Mouse (Mus musculus): ENCODE measurements at regions not wholly inside any gene's neighbourhood (a gene's known extent, or its start where the extent isn't known, plus 50 kb on each side); places are given as distances from the start of the nearest gene placed in this dataset.

- in situ Hi-C loops (cut with MboI, MseI), result no loop called here
These were observed 226.2 kb downstream of the Sp3 start for GRCm38 (mm10) chr2:72753788-72754713.

DNA sequence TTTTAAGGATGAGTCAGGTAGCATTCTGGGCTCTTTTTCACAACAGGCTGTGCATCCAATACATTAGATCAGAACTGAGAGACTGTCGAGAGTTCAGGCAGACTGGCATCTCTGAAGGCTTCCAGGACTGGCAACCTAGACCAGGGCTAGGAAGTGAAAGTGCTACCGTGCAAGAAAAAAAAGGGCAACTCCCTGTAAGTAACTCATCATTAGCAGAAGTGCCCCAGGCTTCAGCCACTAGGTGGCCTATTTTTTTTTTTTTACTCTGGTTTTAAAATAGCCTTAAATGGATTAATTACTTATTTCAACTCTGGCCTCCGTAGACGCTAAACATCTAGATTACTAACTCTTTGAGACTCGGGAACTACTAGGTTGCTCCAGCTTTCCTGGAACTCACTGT lies 216.8 kb downstream of the Sp3 start:
- in situ Hi-C loops (cut with MboI, MseI), result no loop called here

DNA sequence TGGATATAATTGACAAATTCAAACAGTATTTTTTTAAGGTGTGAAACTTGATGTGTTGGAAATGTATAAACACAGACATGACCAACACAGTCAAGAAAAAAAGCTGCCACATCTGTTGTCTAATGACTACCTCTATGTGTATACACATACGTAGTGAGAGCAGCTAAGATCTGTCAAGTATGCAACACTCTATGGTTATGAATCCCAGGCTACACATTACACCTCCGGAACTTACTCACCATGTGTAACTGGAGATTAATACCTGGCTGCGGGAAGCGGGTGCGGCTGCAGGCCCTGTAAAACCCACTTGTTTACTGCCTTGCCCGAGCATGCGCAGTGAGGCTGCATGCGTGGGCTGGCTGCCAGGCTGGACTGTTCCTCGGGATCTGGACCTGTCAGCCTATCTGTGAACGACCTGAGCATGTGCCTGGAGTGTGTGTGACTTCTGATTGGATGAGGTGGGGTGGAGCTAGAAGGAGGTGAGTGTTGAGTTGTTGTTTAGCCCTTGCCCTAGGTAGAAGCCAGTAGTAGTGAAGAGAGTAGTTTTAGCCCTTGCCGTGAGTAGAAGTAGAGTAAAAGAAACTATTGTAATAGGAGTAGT lies 211.1 kb downstream of the Sp3 start:
- in situ Hi-C loops (cut with MboI, MseI), result no loop called here

- in situ Hi-C loops (cut with MboI, MseI), result no loop called here
These were observed 206.8 kb downstream of the Sp3 start for GRCm38 (mm10) chr2:72773401-72773800.

DNA sequence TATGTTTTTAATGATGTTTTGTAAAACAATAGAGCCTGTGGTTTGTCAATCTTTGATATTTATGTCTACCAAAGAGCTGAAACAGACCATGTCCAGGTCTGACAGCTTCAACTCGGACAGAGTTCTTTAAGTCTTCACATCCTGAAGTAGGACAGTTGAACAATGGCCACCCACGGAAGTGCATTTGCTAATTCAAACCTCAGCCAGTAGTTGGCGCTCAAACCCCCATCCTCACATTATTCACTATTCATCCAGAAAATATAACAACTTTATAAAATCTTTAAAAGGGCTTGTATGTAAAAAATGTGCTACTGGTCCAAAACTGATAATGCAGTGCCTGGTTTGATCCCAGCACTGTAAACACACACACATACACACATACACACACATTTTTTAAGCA lies 202.9 kb downstream of the Sp3 start:
- in situ Hi-C loops (cut with MboI, MseI), result no loop called here

DNA sequence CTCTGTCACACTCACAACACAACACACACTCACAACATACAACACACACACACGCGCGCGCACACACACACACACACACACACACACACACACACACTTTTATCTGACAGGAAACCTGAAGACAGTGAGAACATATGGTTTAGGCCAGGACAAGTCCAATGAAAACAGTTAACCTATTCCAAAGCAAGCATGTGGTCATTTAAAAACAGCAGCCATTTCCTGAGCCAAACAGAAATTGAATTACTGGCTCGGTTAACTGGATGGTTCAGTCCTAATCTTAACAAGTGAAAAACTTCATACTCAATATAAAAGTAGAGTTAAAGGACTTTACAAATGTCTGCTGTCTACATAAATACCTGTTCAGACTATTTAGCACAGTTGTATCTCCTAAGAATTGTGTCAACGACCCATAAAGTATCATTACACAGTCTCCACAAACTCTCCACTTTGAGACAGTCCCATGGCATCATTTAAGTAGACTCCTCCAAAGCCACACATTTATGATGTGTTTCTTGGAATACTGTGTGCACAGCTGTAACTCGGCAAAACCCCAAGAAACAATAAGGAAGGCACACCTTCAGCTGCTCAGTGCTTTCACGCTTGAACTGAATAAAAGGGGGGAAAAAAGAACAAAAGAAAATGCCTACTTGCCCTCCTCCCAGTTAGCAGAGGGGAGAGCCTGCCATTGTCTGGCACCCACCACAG lies 202.3 kb downstream of the Sp3 start:
- in situ Hi-C loops (cut with MboI, MseI), result no loop called here

DNA sequence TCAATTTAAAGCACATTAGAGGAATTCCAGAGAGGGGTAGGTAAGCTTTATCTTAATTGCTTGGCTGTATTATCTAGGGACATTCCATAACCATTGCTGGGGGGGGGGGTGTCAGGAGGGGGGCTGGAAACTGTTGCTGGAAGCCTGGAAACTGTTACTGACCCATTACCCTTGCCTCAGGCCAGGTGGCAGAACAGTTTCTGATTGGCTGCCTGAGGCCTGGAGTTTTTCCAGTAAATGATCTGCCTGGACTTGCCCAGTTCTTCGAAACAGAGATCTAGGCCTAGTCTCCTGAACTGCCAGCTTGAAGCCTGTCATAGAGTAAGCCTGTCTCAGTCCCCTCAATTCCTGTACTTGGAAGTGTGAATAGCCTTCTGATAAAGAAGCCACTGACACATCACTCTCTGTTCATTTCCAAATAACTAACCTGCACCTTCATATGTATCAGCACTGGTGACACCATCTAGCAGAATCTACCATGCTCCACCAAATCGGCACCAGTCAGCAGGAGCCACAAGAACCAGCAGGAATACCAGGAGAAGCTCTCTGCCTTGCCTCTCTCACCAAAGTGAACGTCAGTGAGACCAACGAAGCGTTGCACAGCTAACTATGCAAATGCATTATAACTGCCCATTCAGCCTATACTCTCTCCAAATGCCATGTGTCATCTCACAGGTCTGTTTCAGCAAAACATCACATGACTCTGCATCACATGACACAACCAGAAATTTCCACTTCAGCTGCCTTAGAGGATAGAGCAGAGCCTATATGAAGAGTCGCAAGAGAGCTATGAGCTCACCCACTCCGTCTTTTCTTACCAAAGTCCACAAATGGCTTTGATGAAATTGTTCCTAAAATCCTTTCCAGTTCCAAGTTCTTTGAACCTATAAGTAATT lies 200.7 kb downstream of the Sp3 start:
- in situ Hi-C loops (cut with MboI, MseI), result no loop called here

DNA sequence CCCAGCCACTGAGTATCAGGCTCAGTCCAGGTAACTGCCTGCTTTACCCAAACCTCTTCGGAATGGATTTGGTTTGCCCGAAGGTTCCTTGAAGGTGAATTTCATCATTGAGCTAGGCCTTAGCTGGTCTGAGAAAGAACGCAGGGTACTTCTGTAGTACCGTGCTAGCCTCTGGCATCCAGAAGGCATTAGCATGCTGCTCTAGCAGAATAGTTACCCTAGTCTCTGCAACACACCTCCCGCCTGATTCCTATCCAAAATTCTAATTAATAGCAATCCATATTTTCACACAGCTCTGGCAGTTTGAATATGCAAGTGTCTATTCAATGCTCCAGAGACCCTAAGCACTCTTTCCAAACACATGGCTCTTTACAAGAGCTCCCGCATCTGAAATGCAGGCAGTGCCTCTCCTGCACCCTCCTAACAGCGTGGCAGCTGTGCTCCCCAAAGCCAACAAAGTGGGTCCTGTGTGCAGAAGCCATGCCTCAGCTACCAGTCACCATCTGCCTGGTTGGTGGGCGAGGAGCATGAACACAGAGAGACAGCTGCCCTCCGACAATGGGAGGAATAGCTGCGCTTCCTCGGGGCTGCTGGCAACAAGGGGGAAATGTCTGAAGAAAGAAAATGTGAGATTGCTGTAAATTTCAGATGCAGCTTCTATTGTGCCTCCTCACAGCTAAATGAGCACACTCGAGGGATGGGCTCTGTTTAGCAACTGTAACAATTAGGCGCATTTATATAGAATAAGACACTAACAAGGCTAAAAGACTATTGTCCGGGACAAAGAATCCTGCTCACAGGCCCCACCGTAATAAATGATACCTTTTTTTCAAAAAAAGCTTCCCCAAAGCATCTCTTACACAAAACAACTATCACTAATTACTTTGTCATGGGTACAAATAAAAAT lies 198.6 kb downstream of the Sp3 start:
- in situ Hi-C loops (cut with MboI, MseI), result no loop called here

DNA sequence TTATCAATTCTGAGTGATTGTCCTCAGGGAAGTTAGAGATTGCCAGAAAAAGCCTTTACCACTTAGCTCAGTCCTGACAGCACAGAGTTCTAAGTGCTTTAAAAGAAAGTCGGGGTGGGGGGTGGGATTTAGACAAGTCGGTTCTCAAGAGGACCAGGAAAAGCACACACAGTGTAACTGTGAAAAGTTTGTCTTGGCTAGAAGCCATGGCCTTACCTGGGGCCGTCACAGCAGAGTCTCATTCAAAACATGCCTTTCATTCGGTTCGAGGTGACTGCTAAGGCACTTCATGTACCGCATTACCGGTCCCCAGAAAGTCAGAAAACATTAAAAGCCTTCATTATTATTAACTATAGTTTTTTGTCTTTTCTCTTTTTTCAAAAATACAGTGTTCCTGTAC lies 197.9 kb downstream of the Sp3 start:
- in situ Hi-C loops (cut with MboI, MseI), result no loop called here

DNA sequence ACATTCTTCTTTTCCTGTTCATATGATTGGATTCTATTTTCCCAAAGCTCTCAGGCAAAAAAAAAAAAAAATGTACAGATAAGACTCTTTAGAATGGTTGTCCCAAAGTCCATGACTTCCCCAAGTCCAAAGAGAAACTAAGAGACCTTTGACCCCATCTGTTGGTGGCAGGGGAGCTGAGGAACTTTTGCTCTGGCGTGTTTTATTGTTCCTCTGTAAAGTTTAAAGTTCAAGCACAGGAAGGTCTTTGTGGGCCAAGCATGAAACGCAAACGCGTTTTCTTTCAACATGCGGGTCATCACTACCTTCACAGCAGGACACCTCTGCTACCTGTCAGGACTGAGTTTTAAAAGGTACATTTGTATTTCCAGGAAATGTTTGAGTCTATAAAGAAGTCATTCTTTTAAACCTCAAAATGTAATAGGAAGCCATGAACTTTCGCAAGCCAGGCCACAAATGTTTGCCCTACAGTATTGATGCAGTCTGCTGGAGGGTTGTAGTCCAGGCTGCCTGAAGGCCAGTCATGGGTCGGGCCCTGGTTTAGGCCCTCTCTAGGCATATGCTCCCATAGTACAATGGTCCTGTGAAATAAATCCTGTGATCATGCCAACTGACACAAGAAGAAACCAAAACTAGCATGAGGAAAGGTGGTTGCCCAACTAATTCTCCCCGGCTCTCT lies 194.7 kb downstream of the Sp3 start:
- in situ Hi-C loops (cut with MboI, MseI), result no loop called here

DNA sequence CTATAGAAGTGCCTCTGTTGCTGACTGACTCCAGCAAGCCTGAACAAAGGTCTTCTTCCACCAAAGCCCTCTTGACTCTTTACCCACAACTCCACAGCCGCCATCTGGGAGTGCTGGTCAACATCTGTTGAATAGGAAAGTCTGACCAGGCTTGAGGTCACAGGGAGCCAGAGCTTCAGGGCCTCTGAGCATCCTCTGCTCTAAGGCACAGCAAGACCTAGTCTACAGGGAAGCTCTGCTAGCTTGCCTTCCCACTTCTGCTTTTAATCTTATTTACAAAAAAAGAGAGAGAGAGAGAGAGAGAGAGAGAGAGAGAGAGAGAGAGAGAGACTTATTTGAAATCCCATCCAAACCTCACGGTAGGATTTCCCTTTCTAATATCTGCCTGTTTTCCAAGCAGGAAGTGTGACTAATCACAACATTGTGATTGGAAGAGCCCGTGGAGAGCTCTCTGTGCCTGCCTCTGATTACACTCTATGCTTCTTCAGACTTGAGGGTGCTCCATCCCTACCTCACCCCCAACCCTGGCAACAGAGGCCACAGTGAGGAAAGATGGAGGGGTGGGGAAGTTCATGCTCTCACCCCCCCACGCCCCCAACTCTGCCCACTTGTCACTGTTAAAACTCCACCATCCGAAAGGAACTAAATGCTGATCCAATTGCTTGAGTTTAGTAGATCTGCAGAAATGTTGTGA lies 194.1 kb downstream of the Sp3 start:
- in situ Hi-C loops (cut with MboI, MseI), result no loop called here

DNA sequence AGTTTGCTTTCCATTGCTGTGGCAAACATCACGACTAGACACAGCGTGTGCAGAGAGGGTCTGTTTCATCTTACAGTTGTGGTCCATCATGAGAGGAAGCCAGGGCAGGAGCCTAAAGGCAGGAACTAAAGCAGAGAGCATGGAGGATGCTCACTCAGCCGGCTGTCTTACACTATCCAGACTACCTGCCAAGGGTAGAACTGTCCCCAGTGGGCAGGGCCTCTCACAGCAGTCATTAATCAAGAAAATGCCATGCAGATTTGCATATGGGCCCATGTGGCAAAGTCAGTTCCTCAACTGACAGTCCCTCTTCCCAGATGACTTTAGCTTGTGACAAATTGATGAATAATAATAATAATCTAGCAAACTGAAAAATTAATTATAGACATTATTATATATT lies 192.6 kb downstream of the Sp3 start:
- in situ Hi-C loops (cut with MboI, MseI), result no loop called here

- in situ Hi-C loops (cut with MboI, MseI), result no loop called here
These were observed 188.8 kb downstream of the Sp3 start for GRCm38 (mm10) chr2:72791496-72791895.

DNA sequence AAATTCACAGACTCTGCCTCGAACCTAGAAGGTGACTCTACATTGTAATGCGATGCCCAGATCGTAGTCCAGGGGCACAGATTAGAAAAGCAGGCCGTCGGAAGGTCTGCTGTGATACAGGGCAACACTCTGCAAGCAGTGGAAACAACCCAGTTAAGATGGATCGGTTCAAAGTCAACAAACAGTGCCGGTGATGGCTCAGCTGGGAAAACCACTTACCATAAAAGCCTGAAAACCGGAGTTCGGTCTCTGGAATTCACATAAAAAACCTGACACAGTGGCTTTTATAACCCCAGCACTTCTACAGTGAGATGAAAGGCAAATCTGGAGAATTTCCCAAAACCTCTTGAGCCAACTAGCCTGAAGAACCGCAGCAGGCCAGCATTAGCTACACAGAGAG lies 186.8 kb downstream of the Sp3 start:
- in situ Hi-C loops (cut with MboI, MseI), result no loop called here

DNA sequence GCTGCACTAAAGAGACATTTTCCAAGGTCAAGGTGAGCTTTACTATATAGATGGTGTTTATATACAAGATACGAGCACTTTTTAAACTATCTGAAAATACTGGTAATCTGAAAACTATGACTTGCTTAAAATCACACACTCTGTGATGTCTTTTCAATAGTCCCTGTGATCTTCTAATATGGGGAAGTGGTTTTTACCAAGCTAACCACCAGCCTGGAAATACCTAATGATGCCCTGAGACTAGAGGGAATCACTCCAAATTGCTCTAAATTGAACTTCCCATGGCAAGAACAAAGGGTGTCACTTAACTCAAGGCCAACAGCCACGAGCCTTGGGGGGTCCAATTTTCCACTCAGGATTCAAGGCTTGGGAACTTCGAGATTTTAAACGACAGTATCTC lies 185.7 kb downstream of the Sp3 start:
- in situ Hi-C loops (cut with MboI, MseI), result no loop called here

DNA sequence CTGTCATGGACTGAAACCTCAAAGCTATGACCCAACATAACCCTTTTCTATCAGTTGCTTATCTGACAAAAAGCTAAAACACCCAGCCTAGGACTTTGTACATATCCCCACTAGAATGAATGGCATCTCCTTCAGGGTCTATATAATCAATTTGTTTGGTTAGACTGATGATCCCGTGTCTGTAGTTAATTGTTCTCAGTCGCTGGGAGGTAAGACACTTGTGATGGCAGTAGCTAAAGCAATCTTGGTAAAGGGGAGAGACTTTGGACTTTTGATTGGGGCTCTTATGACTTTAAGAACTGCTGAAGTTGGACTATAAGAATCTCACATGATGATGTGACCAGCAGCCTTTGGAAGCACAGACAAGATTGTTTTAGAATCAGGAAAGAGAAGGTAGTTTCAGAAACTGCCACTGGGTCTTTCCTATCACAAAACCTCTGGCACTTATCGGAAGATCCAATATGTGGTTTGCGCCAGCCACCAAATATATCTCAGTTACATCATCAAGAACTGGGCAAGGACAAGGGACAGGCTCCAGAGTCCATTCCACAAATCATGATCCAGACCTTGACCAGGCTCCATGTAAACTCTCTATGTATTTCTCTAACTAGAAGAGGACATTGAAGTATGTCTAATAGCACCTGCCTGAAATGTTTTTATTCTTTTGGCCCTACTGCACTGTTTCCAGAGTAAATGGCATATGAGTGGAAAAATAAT lies 183.1 kb downstream of the Sp3 start:
- in situ Hi-C loops (cut with MboI, MseI), result no loop called here

DNA sequence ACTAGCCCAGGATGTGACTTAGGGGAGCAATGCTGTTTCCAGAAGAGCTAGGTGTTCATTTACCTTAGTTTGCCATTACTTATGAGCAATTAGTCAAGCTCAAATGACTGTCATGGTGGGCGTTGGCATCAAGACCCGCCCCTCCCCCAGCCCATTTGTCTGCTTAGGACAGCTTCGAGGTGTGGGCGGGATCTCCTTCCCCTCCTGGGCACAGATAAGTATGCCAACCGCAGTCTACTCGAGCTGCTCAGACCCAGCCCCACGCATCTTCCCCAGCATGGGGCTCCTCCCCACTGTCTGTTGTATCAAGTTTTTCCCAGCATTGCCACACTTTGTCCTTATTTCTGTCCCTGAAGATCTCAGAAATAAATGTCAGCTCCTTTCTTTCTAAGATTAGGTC lies 179.6 kb downstream of the Sp3 start:
- in situ Hi-C loops (cut with MboI, MseI), result no loop called here

- in situ Hi-C loops (cut with MboI, MseI), result no loop called here
These were observed 166.8 kb downstream of the Sp3 start for GRCm38 (mm10) chr2:72813282-72813974.

Data from T-helper 1 cell (primary cell).